Mouse (Mus musculus): ENCODE data around the gene Cebpzos.

Gene Cebpzos

DNA sequence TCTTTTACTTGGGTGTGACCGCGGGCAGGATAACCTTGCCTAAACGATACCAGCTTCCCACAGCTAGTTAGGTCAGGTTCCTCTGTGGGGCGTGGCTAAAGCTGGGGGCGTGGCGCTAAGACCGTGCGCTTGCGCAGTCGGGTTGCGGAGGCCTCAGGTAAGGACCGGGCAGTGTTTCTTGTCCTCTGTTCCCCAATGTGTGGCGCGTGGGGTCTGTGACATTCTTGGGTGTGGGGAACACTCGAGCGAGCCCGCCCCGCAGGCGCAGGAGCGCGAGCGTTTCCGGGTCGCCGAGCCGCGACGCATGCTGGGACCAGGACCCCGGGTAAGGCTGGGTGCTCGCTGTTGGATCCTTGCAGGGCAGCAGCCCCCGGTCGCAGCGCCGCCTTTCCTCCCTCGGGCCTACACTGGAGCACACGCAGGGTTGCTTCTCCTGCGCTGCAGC, at the start of gene Cebpzos:
Gene Cebpzos, plus strand, starts transcription at position 132 of the 445 bp plus-strand sequence.
- DNase-seq, result peak; percentile 90

DNA sequence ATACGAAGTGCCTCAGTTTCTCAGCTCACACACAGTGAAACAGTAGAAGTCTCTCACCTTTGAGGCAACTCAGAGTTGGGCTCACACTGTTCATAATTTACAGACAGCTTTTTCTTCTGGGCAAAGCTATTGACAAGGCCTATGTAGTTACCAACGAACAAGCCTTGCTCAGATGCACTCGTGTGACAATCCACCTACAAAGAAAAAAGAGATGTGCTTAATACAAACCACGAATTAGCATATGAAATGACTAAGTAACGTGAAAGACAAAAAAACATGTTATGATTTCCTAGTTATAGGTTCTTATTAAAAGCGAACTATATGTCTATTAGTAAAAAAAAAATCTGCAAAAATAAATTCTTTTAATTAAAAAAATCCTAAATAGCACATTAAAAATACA, 42.4 kb upstream of the Cebpzos start:
- DNase-seq, result no peak

- DNase-seq, result no peak
These were observed 34.4 kb upstream of the Cebpzos start for GRCm38 (mm10) chr17:78881878-78882304.

DNA sequence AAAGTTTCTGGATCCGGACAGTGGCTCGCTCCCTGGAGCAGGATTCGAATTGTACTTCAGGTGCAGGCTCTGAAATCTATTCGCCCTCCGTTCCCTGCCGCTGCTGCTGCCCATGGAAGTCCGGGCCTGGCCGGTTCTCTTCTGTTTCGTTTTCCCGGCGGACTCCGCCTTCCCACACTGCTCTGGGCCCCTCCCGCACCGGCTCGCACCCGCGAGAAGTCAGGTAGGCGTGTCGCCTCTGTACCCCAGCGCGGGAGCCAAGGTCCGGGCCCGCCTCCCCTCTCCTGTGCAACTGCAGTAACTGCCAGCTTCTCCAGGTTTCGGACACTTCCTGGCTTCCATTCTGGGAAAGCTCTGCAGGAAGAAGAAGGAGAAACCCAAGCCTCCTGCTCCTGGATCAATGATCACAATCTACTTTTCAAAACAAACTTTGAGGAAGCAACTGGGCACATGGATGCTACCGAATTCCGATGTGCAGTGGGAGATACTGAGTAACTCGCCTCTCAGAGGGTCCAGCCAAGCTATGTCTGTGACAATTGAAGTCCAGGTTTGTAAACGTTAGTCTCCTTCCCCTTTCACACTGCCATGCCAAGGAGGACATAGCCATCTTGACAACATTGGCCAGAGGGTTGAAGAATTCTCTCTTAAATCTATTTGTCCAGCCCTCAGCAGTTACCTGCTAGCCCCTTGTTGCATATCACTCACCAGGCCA, 33.7 kb upstream of the Cebpzos start, which contains the start of gene Eif2ak2:
Gene Eif2ak2, minus strand, starts transcription at position 173 of the 712 bp plus-strand sequence.
- peak; percentile 90 for DNase-seq

GRCm38 (mm10) chr17:78883291-78883690, 33.0 kb upstream of the Cebpzos start:
- no peak for DNase-seq

DNA sequence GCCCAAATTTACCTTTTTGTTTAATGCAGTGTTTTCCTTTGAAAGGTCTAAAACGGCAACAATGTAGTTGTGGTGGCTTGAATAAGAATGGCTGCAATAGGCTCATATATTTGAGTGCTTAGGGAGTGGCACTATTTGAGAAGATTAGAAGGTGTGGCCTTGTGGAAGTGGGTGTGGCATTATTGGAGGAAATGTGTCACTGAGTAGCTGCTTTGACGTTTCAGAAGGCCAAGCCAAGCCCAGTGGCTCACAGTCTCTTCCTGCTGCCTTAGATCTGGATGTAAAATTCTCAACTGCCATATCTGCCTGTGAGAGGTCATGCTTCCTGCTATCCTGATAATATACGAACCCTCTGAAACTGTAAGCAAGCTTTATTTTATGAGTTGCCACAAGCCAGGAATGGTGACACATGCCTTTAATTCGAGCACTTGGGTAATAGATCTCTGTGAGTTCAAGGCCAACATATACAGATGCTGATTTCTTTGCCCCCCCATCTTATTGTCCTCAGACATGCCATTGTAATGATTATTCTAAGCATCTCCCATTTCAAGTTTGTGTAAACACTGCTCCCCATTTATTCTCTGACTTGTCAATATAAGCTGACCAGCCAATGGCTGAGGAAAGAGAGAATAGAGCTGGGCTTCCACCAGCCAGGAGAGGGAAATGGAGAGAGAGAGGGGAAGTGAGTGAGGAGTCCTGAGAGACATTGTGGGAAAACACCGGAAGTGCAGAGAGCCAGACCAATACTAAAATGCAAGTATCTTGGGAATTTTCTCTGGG, 30.8 kb upstream of the Cebpzos start:
- no peak for DNase-seq

DNA sequence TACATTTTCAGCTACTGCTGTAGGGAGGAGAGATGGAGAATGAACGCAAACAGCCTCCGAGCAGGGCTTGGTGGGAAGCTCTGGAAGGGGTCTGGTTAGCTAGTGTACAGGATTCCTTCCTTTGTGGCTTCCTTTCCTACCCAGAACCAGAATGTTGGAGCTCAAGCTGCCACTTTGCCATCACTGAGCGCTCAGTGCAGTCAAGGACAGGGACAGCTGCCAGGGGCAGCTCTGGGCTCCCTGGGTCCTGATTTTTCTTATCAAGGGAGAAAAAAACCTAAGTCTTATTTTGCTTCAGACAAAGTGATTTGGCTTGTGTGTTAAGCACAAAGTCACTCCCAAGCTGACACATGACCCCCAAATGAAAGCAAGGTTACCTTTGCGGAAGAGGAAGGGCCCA, 27.7 kb upstream of the Cebpzos start:
- no peak for DNase-seq

GRCm38 (mm10) chr17:78889184-78889583, 27.1 kb upstream of the Cebpzos start:
- DNase-seq, result no peak

- DNase-seq, result no peak
These were observed 25.3 kb upstream of the Cebpzos start for GRCm38 (mm10) chr17:78891020-78891419.

DNA sequence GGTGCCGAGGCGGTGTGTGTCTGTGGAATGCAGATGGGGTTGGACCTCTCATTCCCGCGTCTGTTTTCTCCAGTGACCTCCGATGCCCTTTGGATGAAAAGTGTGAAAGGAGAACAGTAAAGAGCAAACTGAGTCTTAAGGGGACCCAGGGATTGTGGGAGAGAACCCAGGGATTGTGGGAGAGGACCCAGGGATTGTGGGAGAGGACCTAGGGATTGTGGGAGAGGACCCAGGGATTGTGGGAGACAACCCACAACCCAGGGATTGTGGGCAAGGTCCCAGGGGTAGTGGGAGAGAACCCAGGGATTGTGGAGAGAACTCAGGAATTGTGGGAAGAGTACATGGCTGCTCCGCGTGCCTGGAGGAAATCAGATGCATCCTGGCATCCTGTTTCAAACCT, 21.3 kb upstream of the Cebpzos start:
- DNase-seq, result no peak

GRCm38 (mm10) chr17:78895394-78895793, 20.9 kb upstream of the Cebpzos start:
- DNase-seq, result peak; percentile 76

- no peak for DNase-seq
These were observed 13.1 kb upstream of the Cebpzos start for GRCm38 (mm10) chr17:78903158-78903557.

GRCm38 (mm10) chr17:78906892-78907291, 9.4 kb upstream of the Cebpzos start, which contains the start of gene Sult6b1:
Gene Sult6b1, minus strand, starts transcription at chr17:78906992.
- DNase-seq, result no peak

- DNase-seq, result no peak
These were observed 6.9 kb upstream of the Cebpzos start for GRCm38 (mm10) chr17:78909374-78909773.

DNA sequence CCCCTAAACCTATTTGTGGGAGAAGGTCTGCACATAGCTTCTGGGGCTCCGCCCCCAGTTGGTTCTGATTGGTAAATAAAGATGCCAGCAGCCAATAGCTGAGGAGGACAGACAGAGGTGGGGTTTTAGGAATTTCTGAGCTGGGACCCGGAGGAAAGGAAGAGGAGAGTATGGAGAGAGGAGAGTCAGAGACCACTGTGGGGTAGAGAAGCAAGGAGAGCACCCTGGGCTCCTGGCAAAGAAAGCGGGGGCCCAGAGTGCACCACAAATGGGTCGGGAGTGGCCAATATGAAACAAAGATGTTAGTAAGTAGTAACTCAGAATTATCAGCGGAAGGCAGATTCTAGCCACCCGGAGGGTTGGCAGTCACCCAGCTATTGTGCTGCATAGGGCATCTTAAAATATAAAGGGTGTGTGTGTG, 3.4 kb upstream of the Cebpzos start:
- peak; percentile 62 for DNase-seq

DNA sequence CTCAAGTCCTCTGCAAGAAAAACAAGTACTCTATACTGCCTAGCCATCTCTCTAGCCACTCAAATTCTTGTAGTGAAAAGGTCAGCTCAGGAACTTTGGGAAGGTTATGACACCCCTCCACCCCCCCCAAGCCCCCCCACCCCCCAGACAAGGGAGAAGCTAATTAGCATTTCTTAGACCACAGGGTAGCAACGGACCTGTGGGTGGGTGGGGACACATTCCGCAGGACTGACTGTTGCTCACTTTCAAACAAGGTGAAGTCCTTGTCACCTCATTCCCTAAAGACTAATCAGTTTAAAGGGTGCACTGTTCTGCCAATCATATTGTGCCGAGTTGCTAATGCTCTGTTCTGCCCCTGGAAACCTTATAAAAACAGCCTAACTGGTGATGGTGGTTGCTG, 2.4 kb upstream of the Cebpzos start:
- DNase-seq, result no peak

DNA sequence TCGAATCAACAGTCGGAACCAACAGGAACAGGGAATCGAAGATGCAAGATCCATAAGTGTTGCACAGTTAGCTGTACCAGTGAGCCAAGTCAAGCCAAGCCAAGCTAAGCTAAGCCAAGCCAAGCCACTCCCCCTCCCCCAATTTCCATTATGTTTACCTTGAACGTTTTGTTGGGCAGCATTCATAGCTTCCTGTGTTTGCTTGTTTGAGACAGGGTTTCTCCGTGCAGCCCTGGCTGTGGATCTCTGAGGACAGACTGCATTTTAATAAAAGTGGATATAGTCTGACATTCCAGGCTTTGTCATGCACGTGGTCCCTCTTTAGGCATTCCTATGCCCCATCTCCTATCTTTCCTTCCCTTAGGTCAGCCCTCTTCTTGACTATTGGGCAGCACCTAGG, 528 bp upstream of the Cebpzos start:
- peak; percentile 32 for DNase-seq

DNA sequence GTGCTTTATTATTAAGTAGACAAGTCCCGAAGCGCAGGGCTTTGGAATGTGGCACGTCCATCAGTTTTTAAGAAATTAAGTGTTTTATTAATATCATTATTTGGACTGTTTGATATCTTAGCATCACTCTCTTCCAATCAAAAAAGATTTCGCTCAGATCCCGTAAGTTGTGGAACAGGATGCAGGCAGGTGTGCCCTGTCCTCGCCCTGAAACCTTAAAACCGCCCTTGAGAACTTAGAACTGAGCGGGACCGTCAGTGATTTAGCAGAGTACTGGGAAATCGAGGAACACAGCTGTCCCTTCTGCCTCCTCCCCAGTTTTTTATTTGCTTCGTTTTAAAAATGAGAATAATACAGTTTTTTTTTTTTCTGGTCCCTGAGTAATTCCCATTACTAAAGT, 599 bp downstream of the Cebpzos start:
- no peak for DNase-seq

- DNase-seq, result no peak
These were observed 1.4 kb downstream of the Cebpzos start for GRCm38 (mm10) chr17:78917696-78918095.

DNA sequence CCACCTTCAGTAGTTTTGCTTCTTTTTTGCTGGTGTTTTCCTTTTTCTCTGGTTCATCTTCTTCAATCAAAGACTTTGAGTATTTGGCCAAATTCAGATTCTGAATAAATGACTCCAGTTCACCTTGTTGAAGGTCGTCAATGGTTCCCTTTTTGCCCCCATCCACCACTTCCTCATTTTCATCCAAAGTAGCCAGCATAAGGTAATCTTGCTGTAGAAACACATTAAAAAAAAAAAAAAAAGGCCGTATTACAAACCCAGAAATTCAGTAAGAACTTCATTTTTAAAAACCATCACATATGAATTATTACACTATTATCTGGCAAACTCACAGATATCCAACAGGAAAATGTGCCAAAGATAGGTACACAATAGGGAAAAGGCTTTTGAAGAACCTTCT, 19.6 kb downstream of the Cebpzos start:
- no peak for DNase-seq

- peak; percentile 100 for DNase-seq
These were observed 20.3 kb downstream of the Cebpzos start, which contains the start of the genes Cebpz and Ndufaf7 for GRCm38 (mm10) chr17:78936466-78937228. Gene Cebpz, minus strand, starts transcription at chr17:78937066. Gene Ndufaf7, plus strand, starts transcription at chr17:78937136.

- DNase-seq, result no peak
These were observed 21.0 kb downstream of the Cebpzos start for GRCm38 (mm10) chr17:78937229-78937853.

- no peak for DNase-seq
These were observed 22.6 kb downstream of the Cebpzos start for GRCm38 (mm10) chr17:78938927-78939326.
